Mouse (Mus musculus): ENCODE measurements at regions not wholly inside any gene's neighbourhood (a gene's known extent, or its start where the extent isn't known, plus 50 kb on each side); places are given as distances from the start of the nearest gene placed in this dataset.

DNA sequence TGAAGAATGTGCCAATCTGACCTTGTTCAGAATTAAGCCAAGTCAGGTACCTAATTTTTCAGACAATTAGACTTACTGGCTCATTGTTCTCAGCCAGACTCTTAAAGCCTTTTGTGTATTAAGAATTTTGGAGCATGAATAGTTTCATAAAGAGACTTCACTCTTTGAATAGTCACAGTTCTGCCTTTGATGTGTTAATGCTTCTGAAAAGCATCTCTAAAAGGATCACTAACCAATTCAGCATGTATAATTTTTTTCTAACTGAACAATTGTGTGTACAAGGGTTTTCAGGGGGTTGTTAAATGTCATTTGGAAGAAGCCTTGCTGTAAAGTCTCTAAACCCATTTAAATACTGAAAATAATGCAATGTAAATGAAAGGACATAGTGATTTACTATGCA, 1105.4 kb upstream of the Tmeff2 start:
- no peak for DNase-seq

GRCm38 (mm10) chr1:49809386-49809785, 1091.1 kb upstream of the Tmeff2 start:
- peak; percentile 11 to 12 for DNase-seq

Data from cerebellum, adult 18-20 months (tissue).